Mouse (Mus musculus) 3134 (cell line): ENCODE results near the gene Rangrf.
"Not testable (repeated sequence)": the region's sequence is repeated elsewhere in the genome, so short reads cannot be mapped to it uniquely, and the experiment has no call there.

Experiments used
- DNase-seq: peaks from one replicate; pipeline ENCODE4 v3.0.0-alpha.2; 2011; ENCODE audit warnings: low spot score; ENCODE audit not compliant: insufficient read length; ENCODE audit errors: extremely low read depth

Gene Rangrf

GRCm38 (mm10) chr11:68980919-68981318, 5.9 kb upstream of the Rangrf start:
- no peak for DNase-seq

GRCm38 (mm10) chr11:68979320-68979733, 4.3 kb upstream of the Rangrf start:
- DNase-seq = no peak

GRCm38 (mm10) chr11:68975601-68976000, 616 bp upstream of the Rangrf start:
- no peak for DNase-seq

GRCm38 (mm10) chr11:68974059-68974450, 930 bp downstream of the Rangrf start:
- no peak for DNase-seq

GRCm38 (mm10) chr11:68973250-68974058, 1.5 kb downstream of the Rangrf start:
- peak; percentile 85 for DNase-seq

GRCm38 (mm10) chr11:68970232-68970631, 4.8 kb downstream of the Rangrf start:
- no peak for DNase-seq

GRCm38 (mm10) chr11:68968752-68969151, 6.2 kb downstream of the Rangrf start:
- DNase-seq = no peak

- DNase-seq = peak; percentile 93
Measured at GRCm38 (mm10) chr11:68967337-68968282, 7.4 kb downstream of the Rangrf start, which contains the start of gene Slc25a35. TSS of gene Slc25a35 (plus strand) at chr11:68968131.

- no peak for DNase-seq
Measured at GRCm38 (mm10) chr11:68966554-68966953, 8.4 kb downstream of the Rangrf start.

GRCm38 (mm10) chr11:68965845-68966244, 9.1 kb downstream of the Rangrf start:
- peak; percentile 35 for DNase-seq

GRCm38 (mm10) chr11:68965050-68965449, 9.9 kb downstream of the Rangrf start:
- DNase-seq = no peak

- no peak for DNase-seq
Measured at GRCm38 (mm10) chr11:68963405-68963804, 11.6 kb downstream of the Rangrf start.

- DNase-seq = not testable (repeated sequence)
Measured at GRCm38 (mm10) chr11:68962159-68962558, 12.8 kb downstream of the Rangrf start.

GRCm38 (mm10) chr11:68961596-68961995, 13.4 kb downstream of the Rangrf start:
- peak; percentile 61 for DNase-seq

- no peak for DNase-seq
Measured at GRCm38 (mm10) chr11:68957971-68958370, 17.0 kb downstream of the Rangrf start.

GRCm38 (mm10) chr11:68957308-68957707, 17.7 kb downstream of the Rangrf start, which contains the start of gene Arhgef15:
TSS of gene Arhgef15 (minus strand) at chr11:68957480.
- DNase-seq = no peak

GRCm38 (mm10) chr11:68956697-68957096, 18.3 kb downstream of the Rangrf start:
- DNase-seq = no peak

GRCm38 (mm10) chr11:68956107-68956506, 18.9 kb downstream of the Rangrf start:
- DNase-seq = no peak

GRCm38 (mm10) chr11:68955473-68955872, 19.5 kb downstream of the Rangrf start:
- no peak for DNase-seq

- DNase-seq = peak; percentile 39
Measured at GRCm38 (mm10) chr11:68954408-68954807, 20.6 kb downstream of the Rangrf start.

- no peak for DNase-seq
Measured at GRCm38 (mm10) chr11:68953903-68954302, 21.1 kb downstream of the Rangrf start.
